Mouse (Mus musculus): ENCODE results near the gene Kank1. TPM values are rescaled to one million over a fixed set of nuclear protein-coding genes. Genes with fewer than 3 reads are reported as not detected.

Gene Kank1
- polyA plus RNA-seq, 1 experiment from 2014 or later: 3.5 TPM

GRCm38 (mm10) chr19:25230058-25230974, 6.5 kb upstream of the Kank1 start:
- no peaks in the 10 kb centered on the region for H3K9me3 ChIP-seq (replicated peaks)
- H3K27ac ChIP-seq: no peak overlapping the region
- H3K36me3 ChIP-seq: no peaks in the 10 kb centered on the region
- H3K4me1 ChIP-seq (replicated peaks): no peaks in the 10 kb centered on the region
- 60% methylated on average over 4 of the region's 4 CpGs for WGBS (ENCODE audit: insufficient replicate concordance)
- peaks cover 6% of the 10 kb centered on the region for H3K27me3 ChIP-seq
- no peak overlapping the region for H3K4me3 ChIP-seq (replicated peaks)
- peak; percentile 74 for ATAC-seq (ENCODE audit: low read depth)
- no peak for DNase-seq
- no peak overlapping the region for H3K4me2 ChIP-seq
- no peak overlapping the region for H3K9ac ChIP-seq

GRCm38 (mm10) chr19:25230975-25231334, 5.8 kb upstream of the Kank1 start:
- Histone ChIP-seq H3K27me3 (peaks cover 10% of the 10 kb centered on the region), H3K4me2 (no peak overlapping the region), H3K27ac (no peak overlapping the region), H3K36me3 (no peaks in the 10 kb centered on the region), H3K4me1 (replicated peaks) (no peaks in the 10 kb centered on the region), H3K4me3 (replicated peaks) (no peak overlapping the region), H3K9me3 (replicated peaks) (no peaks in the 10 kb centered on the region), H3K9ac (no peak overlapping the region)
- WGBS (ENCODE audit: insufficient replicate concordance): 59% methylated on average over 4 of the region's 4 CpGs
- DNase-seq (no peak), ATAC-seq (ENCODE audit: low read depth) (0 out of 2 replicates have a peak, but pooled peaks have one; percentile 4)

- 43% methylated on average over 10 of the region's 10 CpGs for WGBS (ENCODE audit: insufficient replicate concordance)
- no peak overlapping the region for H3K27ac ChIP-seq
- no peaks in the 10 kb centered on the region for H3K9me3 ChIP-seq (replicated peaks)
- ATAC-seq (ENCODE audit: low read depth) (no peak), DNase-seq (no peak)
- H3K4me1 ChIP-seq (replicated peaks): peaks cover 2% of the 10 kb centered on the region; the same call in 1 of the 2 replicates
- H3K36me3 ChIP-seq: no peaks in the 10 kb centered on the region
- H3K27me3 ChIP-seq: peaks cover 21% of the 10 kb centered on the region
- no peak overlapping the region for H3K4me2 ChIP-seq
- H3K4me3 ChIP-seq (replicated peaks): no peak overlapping the region
- no peak overlapping the region for H3K9ac ChIP-seq
Observed at GRCm38 (mm10) chr19:25232032-25232431, 4.7 kb upstream of the Kank1 start.

GRCm38 (mm10) chr19:25237492-25238040, 791 bp downstream of the Kank1 start:
- WGBS (ENCODE audit: insufficient replicate concordance): under 1% methylated on average over 35 of the region's 35 CpGs
- peak overlapping the region; percentile 39; the same call in 1 of the 2 replicates for H3K9ac ChIP-seq
- H3K27me3 ChIP-seq: peaks cover 44% of the 10 kb centered on the region
- peak overlapping the region; percentile 70 for H3K4me2 ChIP-seq
- 0 out of 2 replicates have a peak, but pooled peaks have one; percentile 16 for ATAC-seq (ENCODE audit: low read depth)
- peak overlapping the region; percentile 59 for H3K4me3 ChIP-seq (replicated peaks)
- DNase-seq: peak; percentile 1
- H3K36me3 ChIP-seq: no peaks in the 10 kb centered on the region
- no peaks in the 10 kb centered on the region for H3K9me3 ChIP-seq (replicated peaks)
- no peak overlapping the region for H3K27ac ChIP-seq
- peaks cover 6% of the 10 kb centered on the region; the same call in 1 of the 2 replicates for H3K4me1 ChIP-seq (replicated peaks)

GRCm38 (mm10) chr19:25238121-25238520, 1.3 kb downstream of the Kank1 start:
- no peak for ATAC-seq (ENCODE audit: low read depth)
- Histone ChIP-seq H3K4me3 (replicated peaks) (peak overlapping the region; percentile 59; the same call in 1 of the 2 replicates), H3K4me2 (peak overlapping the region; percentile 70), H3K9ac (no peak overlapping the region), H3K4me1 (replicated peaks) (peaks cover 6% of the 10 kb centered on the region; the same call in 1 of the 2 replicates), H3K36me3 (no peaks in the 10 kb centered on the region), H3K27ac (no peak overlapping the region), H3K9me3 (replicated peaks) (no peaks in the 10 kb centered on the region), H3K27me3 (peaks cover 44% of the 10 kb centered on the region)
- no peak for DNase-seq
- whole genome bisulfite sequencing (ENCODE audit: insufficient replicate concordance): 6% methylated on average over 13 of the region's 13 CpGs

GRCm38 (mm10) chr19:25243566-25243965, 6.8 kb downstream of the Kank1 start:
- Histone ChIP-seq H3K36me3 (no peaks in the 10 kb centered on the region), H3K4me2 (no peak overlapping the region), H3K4me3 (replicated peaks) (no peak overlapping the region), H3K9me3 (replicated peaks) (no peaks in the 10 kb centered on the region), H3K27me3 (peaks cover 8% of the 10 kb centered on the region), H3K4me1 (replicated peaks) (no peaks in the 10 kb centered on the region), H3K9ac (no peak overlapping the region), H3K27ac (no peak overlapping the region)
- no peak for DNase-seq
- 54% methylated on average over 4 of the region's 4 CpGs for WGBS (ENCODE audit: insufficient replicate concordance)
- no peak for ATAC-seq (ENCODE audit: low read depth)

- Histone ChIP-seq H3K9ac (no peak overlapping the region), H3K36me3 (no peaks in the 10 kb centered on the region), H3K4me2 (no peak overlapping the region), H3K27ac (no peak overlapping the region), H3K9me3 (replicated peaks) (no peaks in the 10 kb centered on the region), H3K27me3 (no peaks in the 10 kb centered on the region), H3K4me1 (replicated peaks) (no peaks in the 10 kb centered on the region), H3K4me3 (replicated peaks) (no peak overlapping the region)
- ATAC-seq (ENCODE audit: low read depth): no peak
- DNase-seq: no peak
- WGBS (ENCODE audit: insufficient replicate concordance): 64% methylated on average over 8 of the region's 8 CpGs
Observed at GRCm38 (mm10) chr19:25246062-25246461, 9.3 kb downstream of the Kank1 start.

- WGBS (ENCODE audit: insufficient replicate concordance): 69% methylated on average over 14 of the region's 14 CpGs
- ATAC-seq (ENCODE audit: low read depth): no peak
- no peak overlapping the region for H3K9ac ChIP-seq
Observed at GRCm38 (mm10) chr19:25247858-25248552, 11.2 kb downstream of the Kank1 start.

GRCm38 (mm10) chr19:25249230-25249629, 12.5 kb downstream of the Kank1 start:
- Histone ChIP-seq H3K27ac (no peak overlapping the region), H3K4me2 (no peak overlapping the region), H3K4me3 (replicated peaks) (no peak overlapping the region), H3K9me3 (replicated peaks) (no peaks in the 10 kb centered on the region), H3K4me1 (replicated peaks) (no peaks in the 10 kb centered on the region), H3K27me3 (no peaks in the 10 kb centered on the region), H3K9ac (no peak overlapping the region), H3K36me3 (no peaks in the 10 kb centered on the region)
- no peak for DNase-seq
- 69% methylated on average over 13 of the region's 13 CpGs for WGBS (ENCODE audit: insufficient replicate concordance)
- no peak for ATAC-seq (ENCODE audit: low read depth)

More at GRCm38 (mm10) chr19:25247858-25248552, 11.2 kb downstream of the Kank1 start:
- no peak for DNase-seq
- no peaks in the 10 kb centered on the region for H3K9me3 ChIP-seq (replicated peaks)
- no peaks in the 10 kb centered on the region for H3K36me3 ChIP-seq
- no peaks in the 10 kb centered on the region for H3K4me1 ChIP-seq (replicated peaks)
- no peak overlapping the region for H3K4me2 ChIP-seq
- H3K4me3 ChIP-seq (replicated peaks): no peak overlapping the region
- no peak overlapping the region for H3K27ac ChIP-seq
- H3K27me3 ChIP-seq: no peaks in the 10 kb centered on the region

GRCm38 (mm10) chr19:25251610-25252140, 14.9 kb downstream of the Kank1 start:
- ATAC-seq (ENCODE audit: low read depth) (no peak), DNase-seq (no peak)
- Histone ChIP-seq H3K27ac (no peak overlapping the region), H3K36me3 (no peaks in the 10 kb centered on the region), H3K9me3 (replicated peaks) (no peaks in the 10 kb centered on the region), H3K27me3 (no peaks in the 10 kb centered on the region), H3K9ac (no peak overlapping the region), H3K4me3 (replicated peaks) (no peak overlapping the region), H3K4me1 (replicated peaks) (no peaks in the 10 kb centered on the region), H3K4me2 (no peak overlapping the region)
- 56% methylated on average over 3 of the region's 3 CpGs for WGBS (ENCODE audit: insufficient replicate concordance)

GRCm38 (mm10) chr19:25253198-25253597, 16.4 kb downstream of the Kank1 start:
- Histone ChIP-seq H3K27me3 (no peaks in the 10 kb centered on the region), H3K4me1 (replicated peaks) (no peaks in the 10 kb centered on the region), H3K4me2 (no peak overlapping the region), H3K9me3 (replicated peaks) (no peaks in the 10 kb centered on the region), H3K36me3 (no peaks in the 10 kb centered on the region), H3K9ac (no peak overlapping the region), H3K27ac (no peak overlapping the region), H3K4me3 (replicated peaks) (no peak overlapping the region)
- DNase-seq: no peak
- WGBS (ENCODE audit: insufficient replicate concordance): 75% methylated on average over 6 of the region's 6 CpGs
- no peak for ATAC-seq (ENCODE audit: low read depth)

Data from liver, embryonic 13.5 days (tissue).